Mouse (Mus musculus) heart, adult 2 months (tissue): ENCODE data around the gene Wdr1. TPM values are rescaled to one million over a fixed set of nuclear protein-coding genes. Genes with fewer than 3 reads are reported as not detected.
A peak's percentile ranks its signal among the peaks of the same experiment; 100 is the strongest.

Experiments
- DNase-seq, 2 experiments: peaks; one replicate each; pipeline ENCODE4 v3.0.0; 2021
- H3K27ac ChIP-seq: fragments of 200-600 bp; 2 replicates; pipeline ENCODE4 v1.8.1; 2022
- H3K27me3 ChIP-seq: fragments of 200-500 bp; 2 replicates; pipeline ENCODE4 v1.6.1; 2012; ENCODE audit warnings: mild to moderate bottlenecking, low read length, inconsistent platforms, mixed read lengths; ENCODE audit not compliant: control insufficient read depth, insufficient read depth
- H3K36me3 ChIP-seq: fragments of 200-500 bp; 2 replicates; pipeline ENCODE4 v1.6.1; 2012; ENCODE audit warnings: low read length, inconsistent platforms; ENCODE audit not compliant: control insufficient read depth, insufficient read depth
- H3K4me1 ChIP-seq: fragments of 200-500 bp; 2 replicates; pipeline ENCODE4 v1.6.1; 2011; ENCODE audit warnings: low read length; ENCODE audit not compliant: control insufficient read depth, insufficient read depth
- H3K4me3 ChIP-seq: fragments of 200-600 bp; 2 replicates; pipeline ENCODE4 v1.8.1; 2022
- H3K79me2 ChIP-seq: fragments of 200-500 bp; replicated peaks from 2 replicates; pipeline ENCODE4 v1.6.1; 2012; ENCODE audit warnings: mild to moderate bottlenecking, inconsistent platforms, low read length, moderate library complexity, mixed read lengths; ENCODE audit not compliant: control insufficient read depth, insufficient read depth
- H3K9ac ChIP-seq: fragments of 200-500 bp; 2 replicates; pipeline ENCODE4 v1.6.1; 2012; ENCODE audit warnings: low read depth, mild to moderate bottlenecking, control low read depth, inconsistent platforms, low read length, mixed read lengths
- CTCF ChIP-seq: fragments of 200-600 bp; IDR thresholded peaks from 2 replicates; pipeline ENCODE4 v1.8.1; 2022; ENCODE audit warnings: antibody characterized with exemption, mild to moderate bottlenecking, moderate library complexity
- EP300 ChIP-seq: fragments of 200-500 bp; IDR thresholded peaks from 2 replicates; pipeline ENCODE4 v1.6.1; 2011; ENCODE audit warnings: low read depth, low read length, control low read depth; ENCODE audit not compliant: insufficient read depth
- POLR2A ChIP-seq: fragments of 200-500 bp; IDR thresholded peaks from 2 replicates; pipeline ENCODE4 v1.6.1; 2011; ENCODE audit warnings: mild to moderate bottlenecking, low read depth, low read length, control low read depth; ENCODE audit not compliant: insufficient read depth
- WGBS: fragments of 180-500 bp; shearing (Covaris S2); methylation state at CpG from one replicate; pipeline ENCODE4 v1.1.7; 2018; 5-methylcytosine and 5-hydroxymethylcytosine counted together
- intact Hi-C: fragments of 180-260 bp; cut with DNase I; formaldehyde crosslinking; loops from one replicate; pipeline ENCODE4 v1.15.1; 2025
- polyA plus RNA-seq: library from polyadenylated mRNA; depleted of rRNA; stranded (reverse); fragments of >200 nt; gene quantifications from 2 replicates; pipeline ENCODE4 v1.2.3, GENCODE M21; 2012; rRNA removed
- total RNA-seq, 2 experiments: library from RNA; stranded (reverse); gene quantifications; 2 replicates each; pipeline ENCODE4 v1.2.3; 2021

Wdr1 gene
- total and polyA plus RNA-seq, 3 experiments = 105 to 119 (median 107) TPM

GRCm38 (mm10) chr5:38476861-38477565, 86.0 kb downstream of the Wdr1 start:
- Histone ChIP-seq H3K27ac (no peak overlapping the region), H3K79me2 (no peaks in the 10 kb centered on the region), H3K27me3 (no peaks in the 10 kb centered on the region), H3K4me3 (no peak overlapping the region), H3K36me3 (no peaks in the 10 kb centered on the region), H3K4me1 (peaks cover 8% of the 10 kb centered on the region), H3K9ac (no peak overlapping the region)
- intact Hi-C loops = no loop called here
- TF ChIP-seq POLR2A (no peak), EP300 (no peak), CTCF (peak; percentile 67)
- 91% methylated on average over 25 of the region's 25 CpGs for WGBS
- DNase-seq = peak; percentile 26 to 57

Other genes starting within 250 kb of the Wdr1 start
- not detected for gene Drd5, start 243.9 kb downstream of the Wdr1 start, total RNA-seq
- not detected in 2 replicates for gene Drd5, start 243.9 kb downstream of the Wdr1 start, polyA plus RNA-seq
- gene Slc2a9, start 60.1 kb downstream of the Wdr1 start, total RNA-seq = 1 to 10 TPM; 1.3 to 1.6 TPM
- gene Slc2a9, start 60.1 kb downstream of the Wdr1 start, polyA plus RNA-seq = 1.6 and 1.9 TPM in 2 replicates
- 1 to 10 TPM; 4.0 to 4.8 TPM for gene Zfp518b, start 121.6 kb upstream of the Wdr1 start, total RNA-seq
- gene Zfp518b, start 121.6 kb upstream of the Wdr1 start, polyA plus RNA-seq = 1.4 and 2.0 TPM in 2 replicates